Mouse (Mus musculus) CH12.LX (cell line): ENCODE results near the gene Ddx42. TPM values are rescaled to one million over a fixed set of nuclear protein-coding genes. Genes with fewer than 3 reads are reported as not detected.

Experiments used
- DNase-seq: peaks from one replicate; pipeline ENCODE4 v3.0.0-alpha.2; 2013; ENCODE audit errors: extremely low read depth
- H3K27ac ChIP-seq: 2 replicates; pipeline ENCODE4 v1.5.1; 2012; ENCODE audit warnings: low read depth, mild to moderate bottlenecking, control low read depth, moderate library complexity; ENCODE audit not compliant: insufficient read depth
- H3K27me3 ChIP-seq: replicated peaks from 2 replicates; pipeline ENCODE3; 2012; ENCODE audit warnings: inconsistent platforms
- H3K36me3 ChIP-seq, 2 experiments: replicated peaks in 1 of 2; 2 replicates each; pipeline versions ENCODE3 to v1.6.1; 2012; ENCODE audit warnings: inconsistent platforms in 1 of 2, low read length in 1 of 2, mild to moderate bottlenecking in 1 of 2, mixed read lengths in 1 of 2, moderate library complexity in 1 of 2; ENCODE audit not compliant: control insufficient read depth in 1 of 2, insufficient read depth in 1 of 2
- H3K4me1 ChIP-seq, 2 experiments: 2 replicates each; pipeline ENCODE4 v1.6.1; 2012; ENCODE audit warnings: inconsistent platforms in 1 of 2, moderate library complexity in 1 of 2; ENCODE audit not compliant: insufficient read depth in 2 of 2, control insufficient read depth in 1 of 2
- H3K4me2 ChIP-seq: 2 replicates; pipeline ENCODE4 v1.6.1; 2012; ENCODE audit warnings: low read depth, mild to moderate bottlenecking, control low read depth; ENCODE audit not compliant: poor library complexity, insufficient read depth, severe bottlenecking
- H3K4me3 ChIP-seq, 3 experiments: fragments of 150-350 bp in 1 of 3; sonication (generic) in 1 of 3; replicated peaks in 1 of 3; 2 replicates each; pipeline versions ENCODE3 to v1.5.1; 2011 to 2012; ENCODE audit warnings: low read depth in 2 of 3, low read length in 2 of 3, mild to moderate bottlenecking in 2 of 3, moderate library complexity in 2 of 3, control low read depth in 1 of 3, improper control_type of control experiment in 1 of 3, inconsistent platforms in 1 of 3, mixed read lengths in 1 of 3; ENCODE audit not compliant: poor library complexity in 1 of 3
- H3K79me2 ChIP-seq: replicated peaks from 2 replicates; pipeline ENCODE4 v1.6.1; 2012; ENCODE audit warnings: mild to moderate bottlenecking, moderate library complexity; ENCODE audit not compliant: control insufficient read depth, poor library complexity, insufficient read depth, severe bottlenecking; ENCODE audit errors: extremely low read depth
- H3K9ac ChIP-seq: 2 replicates; pipeline ENCODE4 v1.6.1; 2012; ENCODE audit warnings: low read depth, mild to moderate bottlenecking, control low read depth, moderate library complexity; ENCODE audit not compliant: insufficient read depth
- H3K9me3 ChIP-seq: replicated peaks from 2 replicates; pipeline ENCODE3; 2012; ENCODE audit warnings: low read length, inconsistent platforms, mixed read lengths
- BHLHE40 ChIP-seq: IDR thresholded peaks from 2 replicates; pipeline ENCODE4 v1.6.1; 2011; ENCODE audit warnings: mild to moderate bottlenecking, low read depth, low read length, improper control_type of control experiment
- CHD2 ChIP-seq: IDR thresholded peaks from 2 replicates; pipeline ENCODE4 v1.6.1; 2011; ENCODE audit warnings: low read length, improper control_type of control experiment
- E2F4 ChIP-seq: IDR thresholded peaks from 2 replicates; pipeline ENCODE4 v1.6.1; 2011; ENCODE audit warnings: low read depth, low read length, improper control_type of control experiment; ENCODE audit not compliant: insufficient replicate concordance
- EP300 ChIP-seq: IDR thresholded peaks from 2 replicates; pipeline ENCODE4 v1.6.1; 2011; ENCODE audit warnings: low read length, improper control_type of control experiment
- ETS1 ChIP-seq: conservative IDR thresholded peaks from 2 replicates; pipeline ENCODE4 v1.6.1; 2012; ENCODE audit warnings: low read depth, mild to moderate bottlenecking, inconsistent platforms, low read length, improper control_type of control experiment, moderate library complexity
- GABPA ChIP-seq: IDR thresholded peaks from 2 replicates; pipeline ENCODE4 v1.6.1; 2012; ENCODE audit warnings: low read depth, low read length, improper control_type of control experiment, inconsistent platforms; ENCODE audit not compliant: insufficient replicate concordance
- HCFC1 ChIP-seq: IDR thresholded peaks from 2 replicates; pipeline ENCODE4 v1.6.1; 2012; ENCODE audit warnings: low read depth, mild to moderate bottlenecking, inconsistent platforms, low read length, improper control_type of control experiment
- IRF4 ChIP-seq: IDR thresholded peaks from 2 replicates; pipeline ENCODE4 v1.6.1; 2014; ENCODE audit warnings: low read depth, mild to moderate bottlenecking, inconsistent platforms, low read length, improper control_type of control experiment
- JUND ChIP-seq: conservative IDR thresholded peaks from 2 replicates; pipeline ENCODE4 v1.6.1; 2011; ENCODE audit warnings: low read depth, low read length, improper control_type of control experiment
- KAT2A ChIP-seq: IDR thresholded peaks from 2 replicates; pipeline ENCODE4 v1.6.1; 2012; ENCODE audit warnings: low read length, improper control_type of control experiment, inconsistent platforms; ENCODE audit not compliant: insufficient replicate concordance
- MEF2A ChIP-seq: IDR thresholded peaks from 2 replicates; pipeline ENCODE4 v1.6.1; 2014; ENCODE audit warnings: low read depth, mild to moderate bottlenecking, inconsistent platforms, low read length, improper control_type of control experiment, borderline replicate concordance
- MYC ChIP-seq: IDR thresholded peaks from 2 replicates; pipeline ENCODE4 v1.6.1; 2011; ENCODE audit warnings: low read depth, mild to moderate bottlenecking, improper control_type of control experiment, low read length
- NELFE ChIP-seq: IDR thresholded peaks from 2 replicates; pipeline ENCODE4 v1.6.1; 2011; ENCODE audit warnings: low read depth, low read length, improper control_type of control experiment
- PAX5 ChIP-seq: IDR thresholded peaks from 2 replicates; pipeline ENCODE4 v1.6.1; 2012; ENCODE audit warnings: low read length, inconsistent platforms, mixed read lengths
- POLR2A ChIP-seq: IDR thresholded peaks from 2 replicates; pipeline ENCODE4 v1.6.1; 2011; ENCODE audit warnings: low read depth, mild to moderate bottlenecking, improper control_type of control experiment, low read length
- POLR2AphosphoS2 ChIP-seq: IDR thresholded peaks from 2 replicates; pipeline ENCODE4 v1.6.1; 2011; ENCODE audit warnings: low read depth, low read length, improper control_type of control experiment
- RAD21 ChIP-seq: IDR thresholded peaks from 2 replicates; pipeline ENCODE4 v1.6.1; 2011; ENCODE audit warnings: low read depth, mild to moderate bottlenecking, low read length, improper control_type of control experiment, moderate library complexity
- SIN3A ChIP-seq: IDR thresholded peaks from 2 replicates; pipeline ENCODE4 v1.6.1; 2012; ENCODE audit warnings: low read length, improper control_type of control experiment, inconsistent platforms
- TCF12 ChIP-seq: IDR thresholded peaks from 2 replicates; pipeline ENCODE4 v1.6.1; 2014; ENCODE audit warnings: low read depth, mild to moderate bottlenecking, inconsistent platforms, low read length, improper control_type of control experiment
- UBTF ChIP-seq: IDR thresholded peaks from 2 replicates; pipeline ENCODE4 v1.6.1; 2012; ENCODE audit warnings: low read depth, mild to moderate bottlenecking, inconsistent platforms, low read length, improper control_type of control experiment, moderate library complexity
- USF1 ChIP-seq: IDR thresholded peaks from 2 replicates; pipeline ENCODE4 v1.6.1; 2014; ENCODE audit warnings: low read depth, mild to moderate bottlenecking, inconsistent platforms, low read length, improper control_type of control experiment
- ZC3H11A ChIP-seq: IDR thresholded peaks from 2 replicates; pipeline ENCODE4 v1.6.1; 2012; ENCODE audit warnings: low read depth, mild to moderate bottlenecking, inconsistent platforms, low read length, improper control_type of control experiment
- ZKSCAN1 ChIP-seq: IDR thresholded peaks from 2 replicates; pipeline ENCODE4 v1.6.1; 2012; ENCODE audit warnings: low read depth, inconsistent platforms, low read length, improper control_type of control experiment, borderline replicate concordance
- ZNF384 ChIP-seq: IDR thresholded peaks from 2 replicates; pipeline ENCODE4 v1.6.1; 2012; ENCODE audit warnings: low read depth, low read length, improper control_type of control experiment, inconsistent platforms
- dilution Hi-C: fragments of 300-500 bp; cut with MboI; formaldehyde crosslinking; loops from 2 replicates; pipeline ENCODE4 v1.14.3; 2020; ENCODE audit warnings: low sequenced_read_pairs; ENCODE audit not compliant: extremely low pct_unique_long_range_greater_than_20kb, extremely low pct_ligation_motif_present
- in situ Hi-C: fragments of 300-500 bp; cut with MboI; formaldehyde crosslinking; loops from 3 replicates; pipeline ENCODE4 v1.14.3; 2019; ENCODE audit warnings: low sequenced_read_pairs, low pct_ligation_motif_present, low pct_unique_long_range_greater_than_20kb, mixed read lengths
- polyA plus RNA-seq: library from polyadenylated mRNA; unstranded; fragments of >175 nt; gene quantifications from 2 replicates; pipeline ENCODE4 v1.2.1, GENCODE M21; 2012; ENCODE audit warnings: low read depth; ENCODE audit not compliant: insufficient read length
- total RNA-seq, 2 experiments: library from RNA; depleted of rRNA; stranded (reverse); fragments of 300-350 nt in 1 of 2; fragments of >200 nt in 1 of 2; gene quantifications; 2 replicates each; pipeline ENCODE4 v1.2.3; 2012 to 2014

Ddx42 gene
- total and polyA plus RNA-seq, 3 experiments: 63.8 to 94.6 (median 65.5) TPM

DNA sequence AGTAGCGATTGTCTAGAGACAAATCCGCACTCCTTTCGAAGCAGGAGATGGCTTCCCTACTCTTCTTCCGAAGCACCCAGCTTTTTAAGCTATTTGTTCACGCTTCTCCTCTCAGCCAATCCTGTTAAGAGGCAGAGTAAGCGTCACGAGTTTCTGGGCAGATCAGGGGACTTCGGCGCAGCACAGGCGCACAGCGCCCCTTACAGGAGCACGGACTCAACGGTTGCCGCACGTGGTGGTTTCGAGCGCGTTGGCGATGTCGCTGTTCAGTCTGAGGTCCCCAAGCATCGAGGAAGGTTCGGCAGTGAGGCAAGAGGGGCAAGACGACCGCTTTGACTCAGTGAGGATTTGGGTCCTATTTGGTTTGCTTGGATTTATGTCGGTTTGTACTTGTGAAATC lies 59.7 kb downstream of the Ddx42 start, which contains the start of gene Tcam1 (continued):
- no peak for TF ChIP-seq HCFC1
- TF ChIP-seq POLR2AphosphoS2: no peak
- TF ChIP-seq, all 38 proteins: peak for 22

DNA sequence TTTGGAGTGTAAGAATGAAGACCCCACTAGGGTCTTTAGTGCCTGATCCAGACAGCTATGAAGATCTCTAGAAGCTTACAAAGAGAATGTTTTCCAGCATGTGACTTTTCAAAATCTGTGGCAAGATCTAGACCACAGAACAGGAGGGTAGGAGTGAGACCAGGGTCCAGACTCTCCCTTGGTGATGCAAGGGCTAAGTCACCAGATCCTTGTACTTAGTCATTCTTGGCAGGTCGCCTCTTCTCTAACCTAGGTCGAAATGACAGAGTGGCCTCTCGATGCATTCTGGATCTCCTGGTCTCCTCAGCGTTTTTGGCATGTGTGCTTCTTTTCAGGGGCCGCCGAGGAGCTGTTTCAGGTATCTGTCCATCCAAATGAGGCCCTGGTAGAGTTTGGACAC lies 65.7 kb downstream of the Ddx42 start:
- H3K9me3 ChIP-seq: no peaks in the 10 kb centered on the region
- no peak overlapping the region for H3K4me3 ChIP-seq
- no peak overlapping the region for H3K4me2 ChIP-seq
- in situ Hi-C loops: no loop called here
- no peak overlapping the region for H3K9ac ChIP-seq
- no peaks in the 10 kb centered on the region for H3K79me2 ChIP-seq
- dilution Hi-C loops: no loop called here
- H3K27ac ChIP-seq: no peak overlapping the region
- no peak for DNase-seq
- peaks cover 6% of the 10 kb centered on the region for H3K27me3 ChIP-seq
- H3K4me1 ChIP-seq: peaks cover 0 to 8% of the 10 kb centered on the region in 2 experiments; a peak in 1 of 4 replicates
- TF ChIP-seq ZNF384 (no peak), ZKSCAN1 (no peak), IRF4 (no peak), RAD21 (no peak), USF1 (no peak), HCFC1 (no peak), TCF12 (no peak), NELFE (no peak), EP300 (no peak), MEF2A (no peak), UBTF (no peak), ETS1 (no peak), BHLHE40 (no peak), SIN3A (no peak), ZC3H11A (no peak), JUND (no peak)
- no peaks in the 10 kb centered on the region for H3K36me3 ChIP-seq

- Histone ChIP-seq H3K79me2 (no peaks in the 10 kb centered on the region), H3K9ac (no peak overlapping the region), H3K4me3 (no peak overlapping the region), H3K9me3 (no peaks in the 10 kb centered on the region), H3K4me2 (no peak overlapping the region), H3K27ac (no peak overlapping the region), H3K36me3 (no peaks in the 10 kb centered on the region), H3K4me1 (peaks cover 0 to 8% of the 10 kb centered on the region in 2 experiments; a peak in 1 of 4 replicates), H3K27me3 (peaks cover 6% of the 10 kb centered on the region)
- in situ Hi-C loops (no loop called here), dilution Hi-C loops (no loop called here)
- no peak for DNase-seq
- no peak for TF ChIP-seq POLR2A
- TF ChIP-seq MYC: no peak
- TF ChIP-seq PAX5: no peak
- TF ChIP-seq E2F4: no peak
- TF ChIP-seq GABPA: no peak
- no peak for TF ChIP-seq CHD2
- TF ChIP-seq KAT2A: no peak
Measured at GRCm38 (mm10) chr11:106283371-106283770, 66.6 kb downstream of the Ddx42 start.
